ENCODE assay signal across 8 mouse cellular contexts in genomic region chr1:150266502-150266901, GRCm38 (mm10). TPM values are rescaled to one million over a fixed set of nuclear protein-coding genes. Genes with fewer than 3 reads are reported as not detected.
DNase-seq lines count a peak whose midpoint lies in the region.

No protein-coding gene starts in this region.

- peak; percentile 3 to 29 for DNase-seq in frontal cortex, postnatal 36 days (ENCODE audit: low spot score in 2 of 2)
- DNase-seq in frontal cortex, postnatal 14 days (ENCODE audit: low spot score in 2 of 2): no peak
- peak; percentile 5 for DNase-seq in ovary, postnatal 14 days (ENCODE audit: low spot score)
- no peak for DNase-seq in ovary, postnatal 36 days (ENCODE audit: low spot score)
- DNase-seq in fibroblast of lung, adult 2 months (ENCODE audit: low read depth): peak; percentile 30
- peak; percentile 35 for DNase-seq in lung, postnatal 36 days
- no peak for DNase-seq in urinary bladder, adult 2 months (ENCODE audit: low spot score)
- DNase-seq in B cell, adult 2 months: no peak

RNA-seq across cellular contexts. Expression of gene Pdc, which starts 52.7 kb away (rescaled TPM):
- not detected in 2 replicates for polyA plus RNA-seq in urinary bladder, adult 2 months (2012; rRNA removed)

Comparison
In these comparisons a context has a peak if more than half of its experiments do, and no peak if none do; other contexts are left out.
1. DNase-seq: peak in frontal cortex, postnatal 36 days (2 of 2), ovary, postnatal 14 days (single experiment), fibroblast of lung, adult 2 months (single experiment) and lung, postnatal 36 days (single experiment); none in frontal cortex, postnatal 14 days (0 of 2), ovary, postnatal 36 days (single experiment), urinary bladder, adult 2 months (single experiment) and B cell, adult 2 months (0 of 2).